ENCODE assay signal across 8 mouse cellular contexts in genomic region chrX:52971211-52972006, GRCm38 (mm10). TPM values are rescaled to one million over a fixed set of nuclear protein-coding genes. Genes with fewer than 3 reads are reported as not detected.
DNase-seq lines count a peak whose midpoint lies in the region; ATAC-seq and TF ChIP-seq lines count a peak whose summit lies in the region.

No protein-coding gene starts in this region.

- H3K36me3 ChIP-seq in heart, embryonic 12.5 days: no peaks in the 10 kb centered on the region
- H3K36me3 ChIP-seq in lung, postnatal 0 days (ENCODE audit: insufficient read depth, low read length): no peaks in the 10 kb centered on the region
- H3K36me3 ChIP-seq in limb, embryonic 10.5 days: no peaks in the 10 kb centered on the region
- H3K36me3 ChIP-seq in midbrain, embryonic 14.5 days (ENCODE audit: control insufficient read depth, insufficient read depth, low read length): no peaks in the 10 kb centered on the region

- no peaks in the 10 kb centered on the region for H3K9me3 ChIP-seq in heart, embryonic 12.5 days (replicated peaks)
- H3K9me3 ChIP-seq in lung, postnatal 0 days (ENCODE audit: low read length): no peaks in the 10 kb centered on the region
- no peaks in the 10 kb centered on the region for H3K9me3 ChIP-seq in limb, embryonic 10.5 days (replicated peaks)
- H3K9me3 ChIP-seq in midbrain, embryonic 14.5 days (ENCODE audit: control insufficient read depth, low read length): no peaks in the 10 kb centered on the region

- no peak overlapping the region for H3K4me3 ChIP-seq in heart, embryonic 12.5 days
- H3K4me3 ChIP-seq in lung, postnatal 0 days (ENCODE audit: low read depth, low read length): no peak overlapping the region
- no peak overlapping the region for H3K4me3 ChIP-seq in limb, embryonic 10.5 days
- no peak overlapping the region for H3K4me3 ChIP-seq in midbrain, embryonic 14.5 days (replicated peaks; ENCODE audit: low read depth, low read length)

- no peaks in the 10 kb centered on the region for H3K27me3 ChIP-seq in heart, embryonic 12.5 days (replicated peaks)
- no peaks in the 10 kb centered on the region for H3K27me3 ChIP-seq in lung, postnatal 0 days (replicated peaks; ENCODE audit: insufficient read depth, low read length)
- H3K27me3 ChIP-seq in limb, embryonic 10.5 days (ENCODE audit: low read depth, poor library complexity, severe bottlenecking): no peaks in the 10 kb centered on the region
- no peaks in the 10 kb centered on the region for H3K27me3 ChIP-seq in midbrain, embryonic 14.5 days (ENCODE audit: control insufficient read depth, insufficient read depth, low read length)

- peaks cover 9% of the 10 kb centered on the region for H3K4me1 ChIP-seq in heart, embryonic 12.5 days (replicated peaks)
- no peaks in the 10 kb centered on the region for H3K4me1 ChIP-seq in lung, postnatal 0 days (ENCODE audit: insufficient read depth, low read depth, low read length)
- H3K4me1 ChIP-seq in limb, embryonic 10.5 days: no peaks in the 10 kb centered on the region
- H3K4me1 ChIP-seq in midbrain, embryonic 14.5 days (ENCODE audit: control insufficient read depth, insufficient read depth, low read length): no peaks in the 10 kb centered on the region

- TF ChIP-seq EP300 in lung, postnatal 0 days (IDR thresholded peaks at IDR 0.05): no peak

- no peak overlapping the region for H3K4me2 ChIP-seq in heart, embryonic 12.5 days
- H3K4me2 ChIP-seq in lung, postnatal 0 days (replicated peaks; ENCODE audit: low read depth, low read length): no peak overlapping the region
- H3K4me2 ChIP-seq in midbrain, embryonic 14.5 days (ENCODE audit: low read length): no peak overlapping the region

- H3K9ac ChIP-seq in heart, embryonic 12.5 days: no peak overlapping the region
- H3K9ac ChIP-seq in lung, postnatal 0 days (replicated peaks; ENCODE audit: low read depth): no peak overlapping the region
- no peak overlapping the region for H3K9ac ChIP-seq in midbrain, embryonic 14.5 days (replicated peaks; ENCODE audit: low read length)

- H3K27ac ChIP-seq in heart, embryonic 12.5 days (ENCODE audit: poor library complexity, severe bottlenecking): peak overlapping the region; percentile 76
- no peak overlapping the region for H3K27ac ChIP-seq in lung, postnatal 0 days (ENCODE audit: low read length)
- no peak overlapping the region for H3K27ac ChIP-seq in limb, embryonic 10.5 days
- no peak overlapping the region for H3K27ac ChIP-seq in midbrain, embryonic 14.5 days (replicated peaks; ENCODE audit: low read depth, low read length)

- TF ChIP-seq CTCF in lung, postnatal 0 days (IDR thresholded peaks at IDR 0.05): no peak

- 31% methylated on average over 3 of the region's 3 CpGs for WGBS in heart, embryonic 12.5 days
- 17% methylated on average over 3 of the region's 3 CpGs for WGBS in lung, postnatal 0 days
- 58% methylated on average over 3 of the region's 3 CpGs for WGBS in limb, embryonic 10.5 days
- WGBS in midbrain, embryonic 14.5 days: 67% methylated on average over 3 of the region's 3 CpGs

- ATAC-seq in heart, embryonic 12.5 days (ENCODE audit: insufficient number of reproducible peaks, low FRiP score): peak; percentile 91
- peak; percentile 89 for ATAC-seq in lung, postnatal 0 days
- ATAC-seq in midbrain, embryonic 14.5 days (ENCODE audit: low FRiP score, low TSS enrichment): no peak

- peak; percentile 62 for DNase-seq in ovary, adult 18-20 months (ENCODE audit: low spot score)
- no peak for DNase-seq in ovary, postnatal 14 days (ENCODE audit: low spot score)
- peak; percentile 40 for DNase-seq in lung, postnatal 0 days (ENCODE audit: low spot score)
- peak; percentile 64 for DNase-seq in testis, postnatal 10 days (ENCODE audit: low spot score)
- DNase-seq in left cerebral cortex, adult 18-20 months (ENCODE audit: low spot score in 2 of 2): no peak
- DNase-seq in limb, embryonic 10.5 days (ENCODE audit: low spot score): no peak
- no peak for DNase-seq in midbrain, embryonic 14.5 days

RNA-seq across cellular contexts. Expression of gene Hprt, which starts 16.5 kb away (rescaled TPM):
- 179 and 190 TPM in 2 replicates for polyA plus RNA-seq in heart, embryonic 12.5 days (2016; fragmentation: Nextera tagmentation; extraction: Ambion mirVana)
- polyA plus RNA-seq in lung, postnatal 0 days (2015; fragmentation: Nextera tagmentation; extraction: Ambion mirVana): 127 and 133 TPM in 2 replicates
- 100 to 1,000 TPM; 156 to 179 TPM for total RNA-seq in left cerebral cortex, adult 18-20 months (2021)
- polyA plus RNA-seq in limb, embryonic 10.5 days (2016; fragmentation: Nextera tagmentation; extraction: Ambion mirVana): 103 and 139 TPM in 2 replicates
- polyA plus RNA-seq in midbrain, embryonic 14.5 days (2014; fragmentation: Nextera tagmentation; extraction: Ambion mirVana): 83.1 and 85.1 TPM in 2 replicates

RNA-seq across cellular contexts. Expression of gene Phf6, which starts 59.3 kb away (rescaled TPM):
- 24.9 and 25.5 TPM in 2 replicates for polyA plus RNA-seq in heart, embryonic 12.5 days (2016; fragmentation: Nextera tagmentation; extraction: Ambion mirVana)
- 8.1 and 9.7 TPM in 2 replicates for polyA plus RNA-seq in lung, postnatal 0 days (2015; fragmentation: Nextera tagmentation; extraction: Ambion mirVana)
- total RNA-seq in left cerebral cortex, adult 18-20 months (2021): 10 to 100 TPM; 18.2 to 18.6 TPM
- polyA plus RNA-seq in limb, embryonic 10.5 days (2016; fragmentation: Nextera tagmentation; extraction: Ambion mirVana): 78.4 and 98.0 TPM in 2 replicates
- polyA plus RNA-seq in midbrain, embryonic 14.5 days (2014; fragmentation: Nextera tagmentation; extraction: Ambion mirVana): 86.5 and 105 TPM in 2 replicates

Comparison
In these comparisons a context has a peak if more than half of its experiments do, and no peak if none do; other contexts are left out.
1. DNase-seq: peak in ovary, adult 18-20 months (single experiment), lung, postnatal 0 days (single experiment) and testis, postnatal 10 days (single experiment); none in ovary, postnatal 14 days (single experiment), left cerebral cortex, adult 18-20 months (0 of 2), limb, embryonic 10.5 days (single experiment) and midbrain, embryonic 14.5 days (single experiment).